Mouse (Mus musculus) limb, embryonic 13.5 days (tissue): ENCODE measurements at regions not wholly inside any gene's neighbourhood (a gene's known extent, or its start where the extent isn't known, plus 50 kb on each side); places are given as distances from the start of the nearest gene placed in this dataset.

ENCODE experiments used
- ATAC-seq: fragments of 200-750 bp; cut with Nextera tagmentation; 2 replicates; pipeline ENCODE4 v1.8.0; 2017; ENCODE audit warnings: low read depth, moderate number of reproducible peaks, moderate TSS enrichment; ENCODE audit not compliant: low FRiP score
- H3K27ac ChIP-seq: fragments of 300-500 bp; sonication (generic); 2 replicates; pipeline ENCODE4 v1.5.1; 2015; ENCODE audit warnings: inconsistent platforms, mild to moderate bottlenecking, moderate library complexity
- H3K27me3 ChIP-seq: fragments of 300-500 bp; sonication (generic); 2 replicates; pipeline ENCODE4 v1.6.1; 2015; ENCODE audit warnings: mild to moderate bottlenecking, inconsistent platforms
- H3K36me3 ChIP-seq: fragments of 300-500 bp; sonication (generic); 2 replicates; pipeline ENCODE4 v1.6.1; 2015; ENCODE audit warnings: inconsistent platforms, mild to moderate bottlenecking, moderate library complexity
- H3K4me1 ChIP-seq: fragments of 300-500 bp; sonication (generic); 2 replicates; pipeline ENCODE4 v1.6.1; 2015; ENCODE audit warnings: inconsistent platforms
- H3K4me2 ChIP-seq: fragments of 300-500 bp; sonication (generic); replicated peaks from 2 replicates; pipeline ENCODE4 v1.6.1; 2015; ENCODE audit warnings: inconsistent platforms, mild to moderate bottlenecking, moderate library complexity
- H3K4me3 ChIP-seq: fragments of 300-500 bp; sonication (generic); 2 replicates; pipeline ENCODE4 v1.5.1; 2015; ENCODE audit warnings: moderate library complexity, mild to moderate bottlenecking, inconsistent platforms
- H3K9ac ChIP-seq: fragments of 300-500 bp; sonication (generic); 2 replicates; pipeline ENCODE4 v1.6.1; 2015; ENCODE audit warnings: mild to moderate bottlenecking, inconsistent platforms
- H3K9me3 ChIP-seq: fragments of 300-500 bp; sonication (generic); 2 replicates; pipeline ENCODE4 v1.6.1; 2016; ENCODE audit warnings: inconsistent platforms
- WGBS: fragments of 180-500 bp; shearing (Covaris S2); methylation state at CpG from one replicate; pipeline ENCODE4 v1.1.7; 2015; 5-methylcytosine and 5-hydroxymethylcytosine counted together

DNA sequence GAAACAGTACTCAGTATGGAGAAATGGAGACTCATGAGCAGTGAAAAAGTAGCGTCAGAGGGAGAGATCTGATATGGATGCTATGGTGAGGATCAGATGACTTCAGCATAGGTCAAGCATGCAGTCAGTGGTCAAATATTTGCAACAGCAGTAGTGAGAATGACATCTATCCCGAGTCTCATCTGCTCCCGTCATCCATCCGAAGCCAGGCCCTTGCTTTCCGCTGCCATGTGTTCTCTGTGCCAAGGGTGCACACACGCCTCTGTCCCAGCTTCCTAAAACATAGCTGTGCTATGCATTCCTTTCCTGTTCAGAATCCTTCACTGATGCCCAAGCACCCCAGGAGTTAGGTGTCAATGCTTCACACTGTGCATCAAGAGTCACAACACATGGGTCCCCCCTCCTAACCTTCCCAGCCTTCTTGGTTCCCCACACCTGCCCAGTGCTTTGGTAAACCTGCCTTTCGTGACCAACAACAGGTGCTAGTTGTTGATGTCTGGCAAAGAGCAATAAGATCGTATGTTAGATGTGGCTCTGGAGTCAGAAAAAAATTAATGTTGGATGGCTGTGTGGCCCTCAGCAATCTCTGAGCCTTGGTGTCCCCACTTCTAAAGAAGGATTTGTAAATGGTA is 85.1 kb upstream of the Bcl6 start:
- Histone ChIP-seq H3K27ac (no peak overlapping the region), H3K4me2 (no peak overlapping the region), H3K27me3 (no peaks in the 10 kb centered on the region), H3K9me3 (no peaks in the 10 kb centered on the region), H3K4me3 (no peak overlapping the region), H3K36me3 (no peaks in the 10 kb centered on the region), H3K9ac (no peak overlapping the region), H3K4me1 (0 out of 2 replicates have a peak, but pooled peaks cover 11% of the 10 kb centered on the region)
- 86% methylated on average over 8 of the region's 8 CpGs for WGBS
- no peak for ATAC-seq

GRCm38 (mm10) chr16:24073065-24073464 is 84.4 kb upstream of the Bcl6 start:
- Histone ChIP-seq H3K27me3 (no peaks in the 10 kb centered on the region), H3K9me3 (no peaks in the 10 kb centered on the region), H3K27ac (no peak overlapping the region), H3K4me3 (no peak overlapping the region), H3K36me3 (no peaks in the 10 kb centered on the region), H3K4me2 (no peak overlapping the region), H3K9ac (no peak overlapping the region), H3K4me1 (0 out of 2 replicates have a peak, but pooled peaks cover 11% of the 10 kb centered on the region)
- ATAC-seq = no peak
- WGBS = 74% methylated on average over 6 of the region's 6 CpGs

- Histone ChIP-seq H3K4me3 (no peak overlapping the region), H3K9ac (no peak overlapping the region), H3K9me3 (no peaks in the 10 kb centered on the region), H3K27ac (no peak overlapping the region), H3K4me1 (0 out of 2 replicates have a peak, but pooled peaks cover 6% of the 10 kb centered on the region), H3K27me3 (no peaks in the 10 kb centered on the region), H3K36me3 (no peaks in the 10 kb centered on the region), H3K4me2 (no peak overlapping the region)
- WGBS = 95% methylated on average over 5 of the region's 5 CpGs
- no peak for ATAC-seq
These were observed 80.8 kb upstream of the Bcl6 start for GRCm38 (mm10) chr16:24069411-24069810.

DNA sequence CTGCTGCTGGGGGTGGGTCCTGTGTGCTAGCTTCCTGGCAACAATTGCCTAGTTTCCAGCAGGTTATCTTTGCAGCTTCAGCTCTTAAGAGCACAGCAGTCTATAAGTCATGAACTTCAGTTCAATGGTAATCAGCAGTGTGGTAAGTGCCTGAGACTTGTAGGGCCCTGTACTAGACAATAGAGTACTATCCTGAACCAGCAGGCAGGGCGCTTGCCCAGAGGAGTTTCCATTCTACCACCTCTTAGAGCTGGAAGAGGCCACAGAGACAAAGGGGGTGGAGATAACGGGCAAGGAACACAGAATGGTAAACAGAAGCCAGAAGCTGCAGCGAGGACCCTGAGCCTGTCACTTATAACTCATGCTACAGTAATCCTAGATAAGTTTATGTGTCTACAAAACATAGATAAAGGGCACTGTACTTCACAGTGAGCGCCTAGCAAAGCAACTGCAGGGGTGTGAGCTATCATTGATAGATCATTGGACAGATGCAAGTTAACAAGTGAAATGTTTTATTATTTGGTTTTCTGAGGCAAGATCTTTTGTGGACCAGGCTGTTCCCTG is 79.7 kb upstream of the Bcl6 start:
- Histone ChIP-seq H3K36me3 (no peaks in the 10 kb centered on the region), H3K9me3 (no peaks in the 10 kb centered on the region), H3K4me3 (no peak overlapping the region), H3K4me1 (0 out of 2 replicates have a peak, but pooled peaks cover 6% of the 10 kb centered on the region), H3K9ac (no peak overlapping the region), H3K4me2 (no peak overlapping the region), H3K27me3 (no peaks in the 10 kb centered on the region), H3K27ac (no peak overlapping the region)
- 68% methylated on average over 4 of the region's 4 CpGs for WGBS
- no peak for ATAC-seq

- Histone ChIP-seq H3K27me3 (no peaks in the 10 kb centered on the region), H3K27ac (no peak overlapping the region), H3K9me3 (no peaks in the 10 kb centered on the region), H3K9ac (no peak overlapping the region), H3K4me1 (peaks cover 8% of the 10 kb centered on the region), H3K4me3 (no peak overlapping the region), H3K36me3 (no peaks in the 10 kb centered on the region), H3K4me2 (no peak overlapping the region)
- ATAC-seq = no peak
- WGBS = 71% methylated on average over 5 of the region's 5 CpGs
These were observed 73.7 kb upstream of the Bcl6 start for GRCm38 (mm10) chr16:24062314-24062713.

- 50% methylated on average over 4 of the region's 4 CpGs for WGBS
- H3K9ac ChIP-seq = no peak overlapping the region
- no peak overlapping the region for H3K4me3 ChIP-seq
- no peaks in the 10 kb centered on the region for H3K27me3 ChIP-seq
- H3K36me3 ChIP-seq = no peaks in the 10 kb centered on the region
- H3K4me1 ChIP-seq = peaks cover 16% of the 10 kb centered on the region
- H3K4me2 ChIP-seq = no peak overlapping the region
- H3K27ac ChIP-seq = no peak overlapping the region
- no peaks in the 10 kb centered on the region for H3K9me3 ChIP-seq
- no peak for ATAC-seq
These were observed 72.8 kb upstream of the Bcl6 start for GRCm38 (mm10) chr16:24061496-24061895.

GRCm38 (mm10) chr16:24059090-24059600 is 70.5 kb upstream of the Bcl6 start:
- WGBS = 66% methylated on average over 4 of the region's 4 CpGs
- Histone ChIP-seq H3K4me2 (no peak overlapping the region), H3K4me1 (peaks cover 26% of the 10 kb centered on the region), H3K9me3 (no peaks in the 10 kb centered on the region), H3K27me3 (no peaks in the 10 kb centered on the region), H3K4me3 (no peak overlapping the region), H3K27ac (no peak overlapping the region), H3K9ac (no peak overlapping the region), H3K36me3 (no peaks in the 10 kb centered on the region)
- ATAC-seq = no peak

- Histone ChIP-seq H3K9me3 (no peaks in the 10 kb centered on the region), H3K9ac (no peak overlapping the region), H3K36me3 (no peaks in the 10 kb centered on the region), H3K4me1 (peaks cover 26% of the 10 kb centered on the region), H3K27me3 (no peaks in the 10 kb centered on the region), H3K4me3 (no peak overlapping the region), H3K27ac (peak overlapping the region; percentile 39; the same call in 1 of the 2 replicates), H3K4me2 (no peak overlapping the region)
- 36% methylated on average over 11 of the region's 11 CpGs for WGBS
- no peak; the same call in 1 of the 2 replicates for ATAC-seq
These were observed 68.4 kb upstream of the Bcl6 start for GRCm38 (mm10) chr16:24056885-24057531.

DNA sequence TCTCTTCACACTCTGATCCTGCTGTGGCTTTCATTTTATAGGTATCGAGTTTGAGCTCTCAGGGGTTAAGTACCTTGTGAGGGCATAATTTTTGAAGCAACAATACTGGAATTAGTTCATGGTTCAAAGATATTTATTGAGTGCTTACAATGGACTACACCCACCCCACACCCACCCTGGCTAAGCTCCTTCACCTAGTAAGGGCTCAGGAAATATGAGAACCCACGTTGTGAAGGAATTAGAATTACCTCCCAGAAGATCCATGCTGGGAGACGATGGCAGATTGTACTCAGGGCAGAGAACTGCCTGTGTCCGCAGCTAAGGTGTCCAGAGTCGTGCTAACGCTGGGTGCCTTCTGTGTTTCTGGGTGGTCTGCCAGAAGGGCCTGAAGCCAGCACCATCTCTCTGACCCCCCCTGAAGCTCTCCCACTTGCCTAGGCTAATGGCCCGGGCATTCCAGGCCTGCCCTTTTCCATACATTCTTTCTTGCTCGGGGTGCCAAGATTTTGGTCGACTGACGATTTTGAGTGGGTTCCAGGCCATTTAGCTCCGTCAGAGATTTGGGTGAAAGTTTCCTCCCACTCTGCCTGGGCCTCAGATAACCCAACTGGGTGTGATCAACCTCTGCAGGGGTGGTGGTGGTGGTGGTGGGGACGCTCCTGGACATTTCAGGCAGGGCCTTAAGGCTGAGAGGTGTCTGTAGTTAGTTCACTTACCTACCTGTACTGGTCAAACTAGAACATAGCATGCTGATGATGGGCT is 67.7 kb upstream of the Bcl6 start:
- H3K27ac ChIP-seq = peak overlapping the region; percentile 39
- no peak overlapping the region for H3K9ac ChIP-seq
- no peak overlapping the region for H3K4me2 ChIP-seq
- H3K36me3 ChIP-seq = no peaks in the 10 kb centered on the region
- H3K4me3 ChIP-seq = no peak overlapping the region
- H3K27me3 ChIP-seq = no peaks in the 10 kb centered on the region
- 46% methylated on average over 12 of the region's 12 CpGs for WGBS
- H3K4me1 ChIP-seq = peaks cover 26% of the 10 kb centered on the region
- ATAC-seq = peak; percentile 52; the same call in 1 of the 2 replicates
- no peaks in the 10 kb centered on the region for H3K9me3 ChIP-seq

- H3K4me1 ChIP-seq = peaks cover 26% of the 10 kb centered on the region
- no peak overlapping the region for H3K9ac ChIP-seq
- ATAC-seq = no peak
- no peak overlapping the region for H3K27ac ChIP-seq
- no peak overlapping the region for H3K4me3 ChIP-seq
- H3K4me2 ChIP-seq = no peak overlapping the region
- no peaks in the 10 kb centered on the region for H3K9me3 ChIP-seq
- H3K27me3 ChIP-seq = no peaks in the 10 kb centered on the region
- no peaks in the 10 kb centered on the region for H3K36me3 ChIP-seq
- 97% methylated on average over 3 of the region's 3 CpGs for WGBS
These were observed 65.6 kb upstream of the Bcl6 start for GRCm38 (mm10) chr16:24054293-24054692.

GRCm38 (mm10) chr16:24053403-24053802 is 64.8 kb upstream of the Bcl6 start:
- ATAC-seq = no peak
- Histone ChIP-seq H3K27me3 (no peaks in the 10 kb centered on the region), H3K4me1 (peaks cover 26% of the 10 kb centered on the region), H3K9me3 (no peaks in the 10 kb centered on the region), H3K4me2 (no peak overlapping the region), H3K36me3 (no peaks in the 10 kb centered on the region), H3K4me3 (no peak overlapping the region), H3K9ac (no peak overlapping the region), H3K27ac (no peak overlapping the region)
- 60% methylated on average over 10 of the region's 10 CpGs for WGBS
